Mouse (Mus musculus): ENCODE data around the gene Lrrc46.
A peak's percentile ranks its signal among the peaks of the same experiment; 100 is the strongest.

Gene Lrrc46

DNA sequence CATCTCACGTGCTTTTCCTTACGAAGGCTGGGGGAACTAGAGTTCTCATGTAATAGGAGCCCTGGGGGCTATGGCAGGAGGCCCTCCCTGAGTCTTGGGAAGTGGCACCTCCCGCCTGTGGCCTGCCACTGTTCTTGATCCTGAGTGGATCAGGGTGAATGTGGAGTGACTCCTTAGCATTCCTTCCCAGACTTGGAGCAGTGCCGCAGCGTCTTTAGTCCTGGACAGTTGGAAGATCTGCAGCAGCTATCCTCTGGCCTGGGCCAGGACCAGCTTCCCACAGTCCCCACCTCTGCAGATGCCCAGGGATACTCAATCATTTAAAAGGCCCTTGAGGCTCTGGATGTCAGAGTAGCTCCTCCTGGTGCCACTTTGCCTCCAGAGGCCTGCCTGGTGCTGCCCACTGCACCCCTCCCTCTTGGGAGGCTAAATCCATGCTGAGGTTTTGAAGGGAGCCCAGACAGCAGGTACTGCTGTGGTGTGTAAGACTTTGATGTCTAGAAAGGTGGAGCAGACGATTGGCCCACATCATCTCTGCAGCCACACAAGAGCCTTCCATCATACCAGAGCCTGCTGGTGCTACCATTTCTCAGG, 8.4 kb upstream of the Lrrc46 start:
- DNase-seq (ENCODE audit: low spot score in 2 of 2): no peak

DNA sequence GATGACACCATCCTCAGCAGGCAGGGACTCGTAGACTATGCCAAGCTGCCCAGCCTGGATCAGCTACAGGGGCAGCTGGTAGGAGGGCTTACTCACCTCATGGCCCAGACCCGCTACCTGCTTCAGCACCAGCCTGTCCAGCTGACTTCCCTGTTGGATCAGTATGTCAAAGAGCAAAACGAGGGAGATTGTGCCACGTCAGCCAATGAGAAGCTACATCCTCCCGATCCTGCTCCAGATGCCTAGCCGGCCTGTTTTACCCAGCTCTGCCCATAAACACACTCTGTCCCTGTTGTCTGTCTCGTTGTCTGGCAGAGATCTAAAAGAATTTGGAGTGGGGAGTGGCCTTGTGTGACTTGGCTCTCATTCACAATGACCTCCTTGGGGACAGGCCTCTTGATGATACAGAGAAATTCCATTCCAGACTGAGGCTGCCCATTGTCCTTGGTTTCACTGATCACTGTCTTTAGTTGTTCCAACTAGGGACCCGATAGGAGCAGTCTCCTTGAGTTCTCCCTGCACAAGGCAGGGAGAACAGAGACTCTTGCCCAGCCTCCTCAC, 7.0 kb upstream of the Lrrc46 start:
- no peak for DNase-seq (ENCODE audit: low spot score in 2 of 2)

DNA sequence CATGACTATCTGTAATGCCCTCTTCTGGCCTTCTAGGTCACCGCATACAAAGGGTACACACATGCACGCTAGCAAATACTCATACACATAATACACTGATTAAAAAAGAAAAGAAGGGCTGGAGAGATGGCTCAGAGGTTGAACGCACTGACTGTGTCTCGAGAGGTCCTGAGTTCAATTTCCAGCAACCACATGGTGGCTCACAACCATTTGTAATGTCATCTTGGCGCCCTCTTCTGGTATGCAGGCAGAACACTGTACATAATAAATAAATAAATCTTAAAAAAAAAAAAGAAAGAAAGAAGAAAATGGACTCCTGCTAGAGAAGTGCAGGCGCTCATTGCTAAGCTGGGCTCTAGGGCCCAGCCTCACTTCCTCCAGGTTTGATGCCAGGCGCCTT, 4.7 kb upstream of the Lrrc46 start:
- no peak for DNase-seq (ENCODE audit: low spot score in 2 of 2)

DNA sequence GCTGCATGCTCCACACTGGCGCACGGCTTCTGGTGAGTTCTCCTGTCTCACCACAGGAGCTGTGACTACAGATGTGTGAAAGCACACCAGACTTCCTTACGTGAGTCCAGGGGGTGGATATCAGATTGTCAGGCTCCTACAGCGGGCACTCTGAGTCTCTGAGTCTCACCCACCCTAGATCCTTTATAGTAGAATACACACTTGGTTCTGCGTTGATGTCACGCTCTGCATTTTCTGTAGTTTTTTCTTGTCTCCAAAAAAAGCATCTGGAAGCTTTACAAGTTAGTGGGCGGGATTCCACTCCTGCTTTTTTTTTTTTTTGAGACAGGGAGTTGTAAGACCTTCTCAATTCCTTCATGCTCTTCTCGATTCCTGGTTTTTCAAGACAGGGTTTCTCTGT, 3.7 kb upstream of the Lrrc46 start:
- DNase-seq (ENCODE audit: low spot score in 2 of 2): no peak

DNA sequence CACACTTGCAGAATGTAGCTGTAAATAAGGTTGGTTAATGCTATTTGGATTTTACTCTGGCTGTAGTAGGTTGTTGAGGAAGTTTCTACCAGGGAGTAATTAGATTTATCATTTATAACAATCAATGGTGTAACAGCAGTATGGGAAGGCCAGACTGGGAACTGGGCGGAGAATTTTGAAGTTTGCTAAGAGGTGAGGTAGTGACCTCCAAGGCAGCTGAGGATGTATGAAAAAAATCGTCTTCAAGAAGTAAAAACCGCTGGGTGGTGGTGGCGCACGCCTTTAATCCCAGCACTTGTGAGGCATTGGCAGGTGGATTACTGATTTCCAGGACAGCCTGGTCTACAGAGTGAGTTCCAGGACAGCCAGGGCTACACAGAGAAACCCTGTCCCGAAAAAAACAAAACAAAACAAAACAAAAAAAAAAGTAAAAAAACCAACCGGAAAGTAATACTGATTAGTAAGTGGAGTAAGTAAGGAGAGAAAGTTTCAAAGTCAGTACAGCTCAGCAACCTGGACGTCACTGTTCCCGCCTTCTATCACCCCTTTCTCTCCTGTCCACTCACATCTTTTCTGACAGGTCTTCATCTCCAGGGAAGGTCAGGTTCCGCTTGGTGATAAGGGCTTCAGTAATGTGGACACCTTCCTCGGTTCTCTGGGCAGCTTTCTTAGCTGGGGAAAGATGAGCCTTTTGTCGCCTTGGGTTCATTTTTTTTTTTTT, 746 bp downstream of the Lrrc46 start:
- DNase-seq (ENCODE audit: low spot score in 2 of 2): no peak

DNA sequence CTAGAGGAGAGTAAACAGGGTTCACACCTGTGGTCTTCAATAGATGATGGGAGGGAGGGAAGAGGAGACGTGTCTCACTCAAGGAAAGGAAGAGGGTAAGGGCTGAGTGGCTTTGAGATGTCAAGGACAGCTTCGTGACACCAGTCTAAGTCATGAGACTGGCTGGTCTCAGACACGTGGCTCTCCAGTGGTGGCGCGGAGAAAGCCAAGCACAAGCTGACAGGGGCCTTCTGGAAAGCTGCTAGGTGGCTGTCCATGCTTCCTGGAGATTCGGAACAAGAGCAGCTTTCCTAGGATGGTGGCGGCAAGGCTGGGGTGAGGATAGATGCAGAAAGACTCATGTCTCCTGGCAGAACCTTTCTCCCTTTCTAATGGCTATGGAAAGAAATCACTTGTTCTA, 2.3 kb downstream of the Lrrc46 start:
- no peak for DNase-seq (ENCODE audit: low spot score in 2 of 2)

DNA sequence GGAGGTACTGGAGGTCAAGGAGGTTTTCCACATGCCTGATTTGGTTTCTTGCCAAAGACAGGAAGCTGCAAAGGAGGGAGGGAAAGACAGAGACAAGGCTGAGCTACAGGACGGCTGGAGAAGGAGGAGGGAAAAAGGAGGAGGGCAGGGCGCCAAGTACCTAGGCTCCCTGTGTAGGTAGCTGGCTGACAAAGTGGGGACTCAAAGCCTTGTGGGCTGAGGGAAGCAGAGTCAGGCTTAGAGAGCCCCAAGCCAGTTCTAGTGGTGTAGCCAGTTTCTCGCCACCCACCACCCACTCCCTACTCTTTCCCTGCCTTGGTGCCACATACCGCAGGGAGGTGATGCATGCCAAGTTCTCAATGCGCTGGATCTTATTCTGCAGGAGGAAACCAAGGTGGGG, 5.1 kb downstream of the Lrrc46 start:
- DNase-seq (ENCODE audit: low spot score in 2 of 2): no peak

DNA sequence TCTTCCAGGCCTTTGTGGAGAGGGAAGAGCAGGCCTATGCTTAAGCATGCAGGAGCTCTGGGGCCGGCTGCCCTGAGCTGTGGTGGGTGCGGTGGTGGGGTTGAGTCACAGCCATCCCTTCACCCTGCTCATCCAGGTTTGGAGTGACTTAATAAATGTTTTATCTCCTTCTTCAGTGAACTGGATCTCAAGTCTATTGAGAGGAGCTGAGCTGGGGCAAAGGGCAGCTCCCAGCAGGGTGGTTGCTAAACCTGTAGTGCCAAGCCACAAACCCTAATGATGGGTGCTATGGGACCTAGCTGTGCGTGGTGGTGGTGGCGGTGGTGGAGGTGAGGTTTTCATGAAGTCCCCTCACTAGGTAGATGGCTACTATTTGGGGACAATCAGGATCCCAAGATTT, 7.4 kb downstream of the Lrrc46 start:
- DNase-seq (ENCODE audit: low spot score in 2 of 2): no peak

DNA sequence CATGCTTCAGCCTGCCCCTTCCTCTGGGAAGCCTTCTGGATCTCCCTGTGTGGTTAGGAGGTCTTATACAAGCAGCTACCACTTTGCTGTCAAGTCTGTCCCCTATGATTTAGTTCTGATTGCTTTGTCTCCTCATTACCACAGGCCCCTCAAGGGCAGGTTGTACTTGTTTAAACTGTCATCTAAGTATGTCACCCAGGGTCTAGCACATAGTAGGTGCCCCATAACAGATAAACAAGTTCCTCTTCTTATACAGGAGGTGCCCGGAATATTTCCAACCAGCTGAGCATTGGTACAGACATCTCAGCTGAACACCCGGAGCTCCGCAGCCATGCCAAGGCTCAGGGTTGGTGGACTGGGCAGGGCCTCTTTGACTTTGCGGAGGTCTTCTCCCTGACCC, 8.7 kb downstream of the Lrrc46 start:
- DNase-seq (ENCODE audit: low spot score in 2 of 2): no peak

DNA sequence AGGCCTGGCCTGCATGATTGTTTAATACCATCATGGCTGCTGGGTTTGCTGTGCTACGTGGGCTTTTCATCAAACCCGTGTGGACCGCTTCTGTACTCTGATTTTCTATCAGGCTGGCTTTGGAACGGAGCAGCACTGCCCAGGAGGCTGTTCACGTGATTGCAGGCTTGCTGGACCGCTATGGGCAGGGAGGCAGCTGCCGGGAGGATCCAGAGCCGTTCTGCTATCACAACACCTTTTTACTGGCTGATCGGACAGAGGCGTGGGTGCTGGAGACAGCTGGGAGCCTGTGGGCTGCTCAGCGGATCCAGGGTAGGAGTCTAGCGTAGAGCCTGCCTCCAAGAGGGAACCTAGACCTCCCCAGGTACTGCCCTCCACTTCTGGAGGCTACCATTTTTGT, 9.2 kb downstream of the Lrrc46 start:
- DNase-seq (ENCODE audit: low spot score in 2 of 2): no peak

DNA sequence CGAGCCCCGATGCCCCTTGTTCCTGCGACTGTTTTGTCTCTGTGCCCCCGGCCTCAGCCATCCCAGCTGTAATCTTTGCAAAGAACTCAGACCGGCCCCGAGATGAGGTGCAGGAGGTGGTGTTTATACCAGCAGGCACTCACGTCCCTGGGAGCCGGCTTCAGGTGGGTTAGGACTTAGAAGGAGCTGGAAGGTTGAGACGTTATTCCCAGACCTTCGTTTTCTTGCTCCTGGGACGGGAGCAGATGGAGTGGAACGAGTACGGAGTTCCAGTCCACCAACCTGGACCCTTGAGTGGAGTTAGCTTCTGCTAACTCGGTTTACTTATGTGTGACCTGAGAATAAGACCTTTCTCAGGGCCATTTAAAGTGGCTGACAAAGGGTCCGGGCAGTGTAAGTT, 10.8 kb downstream of the Lrrc46 start:
- DNase-seq (ENCODE audit: low spot score in 2 of 2): no peak

DNA sequence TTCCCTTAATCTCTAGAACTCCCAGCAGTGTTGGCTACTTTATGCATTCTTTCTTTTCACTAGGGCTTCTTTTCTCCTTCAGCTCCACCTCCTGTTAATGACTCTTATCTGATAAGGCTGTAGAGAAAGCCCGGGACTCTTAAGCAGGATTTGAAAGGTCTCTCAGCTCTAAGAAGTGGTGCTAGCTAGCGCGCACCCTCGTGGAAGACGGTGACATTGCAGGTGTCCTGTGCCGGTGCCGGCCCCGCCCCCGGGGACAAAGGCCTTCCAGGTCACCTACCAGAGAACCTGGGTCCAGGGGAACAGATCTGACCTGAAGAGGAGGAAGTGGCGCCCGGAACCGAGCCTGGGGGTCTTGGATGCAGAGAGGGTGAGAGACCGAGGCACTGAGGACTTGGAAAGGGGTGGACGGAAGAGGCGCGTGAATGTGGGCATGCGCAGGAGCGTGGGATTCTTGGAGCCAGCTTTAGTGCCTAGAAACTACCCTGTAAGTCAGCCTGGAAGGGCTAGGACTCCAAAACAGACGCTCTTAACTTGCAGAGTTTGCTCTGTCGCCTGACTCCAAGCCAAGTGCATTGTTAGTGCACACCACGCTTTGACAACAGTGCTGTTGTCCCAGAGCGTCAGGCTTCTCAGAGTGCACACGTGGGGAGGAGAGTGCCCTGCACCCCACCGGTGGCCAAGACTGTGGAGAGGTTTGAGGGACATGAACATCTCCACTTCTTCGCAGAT, 11.4 kb downstream of the Lrrc46 start, which contains the start of gene Scrn2:
Gene Scrn2 (plus strand): TSS at position 253 of the 732 bp plus-strand sequence.
- peak; percentile 75 to 85 for DNase-seq (ENCODE audit: low spot score in 2 of 2)

DNA sequence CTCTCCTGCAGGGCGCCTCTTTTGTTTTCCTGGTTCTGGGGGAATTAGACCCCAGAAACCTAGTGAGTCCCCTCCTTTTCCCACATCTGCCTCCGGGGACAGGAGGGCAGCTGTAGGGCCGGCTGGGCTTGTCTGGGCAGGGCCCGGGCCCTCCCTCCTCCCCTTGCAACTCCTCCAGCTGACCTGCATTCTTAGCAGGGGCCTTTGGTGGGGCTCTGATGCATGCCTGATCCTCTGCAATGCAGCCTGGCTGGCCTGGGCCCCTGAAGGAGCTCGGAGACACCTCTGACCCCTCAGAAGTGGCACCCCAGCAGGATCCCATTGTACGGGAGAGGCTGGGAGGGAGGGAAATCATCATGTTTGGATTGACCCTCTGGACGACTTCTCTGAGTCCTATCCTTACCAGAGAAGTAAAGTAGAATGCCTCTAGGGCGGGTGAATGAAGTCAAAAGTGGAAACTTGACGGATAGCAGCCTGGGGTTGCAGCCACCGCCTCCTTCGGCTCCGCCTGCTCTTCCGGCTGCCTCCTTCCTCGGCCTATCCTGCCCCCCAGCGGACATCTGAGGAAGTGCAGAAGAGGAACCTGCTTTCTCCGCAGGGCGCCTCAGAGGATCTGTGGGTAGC, 15.4 kb downstream of the Lrrc46 start:
- peak; percentile 78 to 81 for DNase-seq (ENCODE audit: low spot score in 2 of 2)

DNA sequence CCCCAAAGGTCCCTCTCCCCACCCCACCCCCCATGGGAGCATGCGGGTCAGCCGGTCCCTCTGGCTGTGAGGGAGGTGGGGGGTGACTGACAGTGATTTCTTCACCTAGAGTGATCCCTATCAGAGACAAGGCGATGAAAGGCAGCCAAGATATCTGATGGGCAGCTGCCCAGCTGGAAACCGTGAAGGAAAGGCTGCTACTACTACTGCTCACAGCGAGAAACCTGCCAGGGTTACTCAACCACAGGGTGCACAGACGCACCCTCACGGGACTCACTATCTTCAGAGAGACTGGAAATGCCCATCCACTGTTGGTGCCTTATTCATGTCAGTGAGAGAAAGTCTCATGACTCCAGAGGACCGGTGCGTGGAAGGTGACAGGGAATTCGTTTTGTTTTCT, 16.2 kb downstream of the Lrrc46 start:
- DNase-seq (ENCODE audit: low spot score in 2 of 2): no peak

DNA sequence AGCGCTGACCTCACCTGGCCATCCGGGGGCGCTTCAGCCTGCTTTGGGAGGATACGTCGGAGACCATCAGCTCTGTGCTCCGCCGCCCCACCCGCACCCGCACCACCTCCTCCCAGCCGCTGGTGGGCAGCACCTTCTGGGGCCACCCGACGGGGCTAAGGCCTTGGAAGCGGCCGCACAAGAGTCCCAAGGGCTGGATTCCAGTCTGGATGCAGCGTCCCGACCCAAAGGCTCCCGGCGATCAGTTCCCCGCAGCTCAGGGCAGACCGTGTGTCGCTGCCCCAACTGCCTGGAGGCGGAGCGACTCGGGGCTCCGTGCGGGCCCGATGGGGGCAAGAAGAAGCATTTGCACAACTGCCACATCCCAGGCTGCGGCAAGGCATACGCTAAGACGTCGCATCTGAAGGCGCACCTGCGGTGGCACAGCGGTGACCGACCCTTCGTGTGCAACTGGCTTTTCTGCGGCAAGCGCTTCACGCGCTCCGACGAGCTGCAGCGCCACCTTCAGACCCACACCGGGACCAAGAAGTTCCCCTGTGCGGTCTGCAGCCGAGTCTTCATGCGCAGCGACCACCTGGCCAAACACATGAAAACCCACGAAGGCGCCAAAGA, 19.2 kb downstream of the Lrrc46 start:
- DNase-seq (ENCODE audit: low spot score in 2 of 2): peak; percentile 60 to 63

DNA sequence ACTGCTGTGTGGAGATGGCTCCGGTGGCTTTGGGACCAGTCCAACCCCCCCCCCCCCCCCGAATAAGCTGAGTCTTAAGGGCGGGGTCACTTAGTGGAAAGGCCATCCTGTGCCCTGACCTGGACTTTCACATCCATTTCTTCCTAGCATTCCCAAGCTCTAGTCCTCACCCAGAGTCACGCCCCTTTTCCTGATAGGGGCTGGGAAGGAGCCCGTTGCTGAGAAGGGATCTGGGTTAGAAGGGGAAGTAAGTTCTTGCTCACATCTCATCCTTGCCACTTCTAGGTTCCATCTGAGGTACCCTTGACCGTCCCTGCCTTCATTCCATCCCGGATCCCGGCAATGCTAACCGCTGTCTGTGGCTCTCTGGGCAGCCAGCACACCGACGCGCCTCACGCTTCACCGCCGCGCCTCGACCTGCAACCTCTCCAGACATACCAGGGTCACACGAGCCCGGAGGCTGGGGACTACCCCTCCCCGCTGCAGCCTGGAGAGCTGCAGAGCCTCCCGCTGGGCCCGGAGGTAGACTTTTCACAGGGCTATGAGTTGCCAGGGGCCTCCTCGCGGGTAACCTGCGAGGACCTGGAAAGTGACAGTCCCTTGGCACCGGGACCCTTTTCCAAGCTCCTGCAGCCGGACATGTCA, 20.0 kb downstream of the Lrrc46 start:
- DNase-seq (ENCODE audit: low spot score in 2 of 2): no peak

DNA sequence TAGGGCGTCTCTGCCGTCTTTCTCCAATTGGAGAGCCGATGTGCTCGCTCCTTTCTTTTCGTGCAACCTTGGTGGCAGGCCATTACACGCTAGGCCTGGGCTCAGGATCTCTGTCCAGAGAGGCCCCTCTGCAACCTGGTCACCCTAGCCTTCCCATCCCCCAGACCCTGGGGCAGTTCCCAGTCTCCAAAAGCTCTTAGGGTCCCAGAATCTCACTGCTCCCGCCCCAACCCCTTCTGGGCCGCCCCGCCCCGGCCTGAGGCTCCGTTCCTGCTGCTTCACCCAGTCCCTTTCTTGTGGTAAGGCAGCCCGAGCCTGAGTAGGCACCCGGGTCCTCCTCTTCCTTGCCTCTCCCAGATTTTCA, 21.9 kb downstream of the Lrrc46 start:
- no peak for DNase-seq (ENCODE audit: low spot score in 2 of 2)

DNA sequence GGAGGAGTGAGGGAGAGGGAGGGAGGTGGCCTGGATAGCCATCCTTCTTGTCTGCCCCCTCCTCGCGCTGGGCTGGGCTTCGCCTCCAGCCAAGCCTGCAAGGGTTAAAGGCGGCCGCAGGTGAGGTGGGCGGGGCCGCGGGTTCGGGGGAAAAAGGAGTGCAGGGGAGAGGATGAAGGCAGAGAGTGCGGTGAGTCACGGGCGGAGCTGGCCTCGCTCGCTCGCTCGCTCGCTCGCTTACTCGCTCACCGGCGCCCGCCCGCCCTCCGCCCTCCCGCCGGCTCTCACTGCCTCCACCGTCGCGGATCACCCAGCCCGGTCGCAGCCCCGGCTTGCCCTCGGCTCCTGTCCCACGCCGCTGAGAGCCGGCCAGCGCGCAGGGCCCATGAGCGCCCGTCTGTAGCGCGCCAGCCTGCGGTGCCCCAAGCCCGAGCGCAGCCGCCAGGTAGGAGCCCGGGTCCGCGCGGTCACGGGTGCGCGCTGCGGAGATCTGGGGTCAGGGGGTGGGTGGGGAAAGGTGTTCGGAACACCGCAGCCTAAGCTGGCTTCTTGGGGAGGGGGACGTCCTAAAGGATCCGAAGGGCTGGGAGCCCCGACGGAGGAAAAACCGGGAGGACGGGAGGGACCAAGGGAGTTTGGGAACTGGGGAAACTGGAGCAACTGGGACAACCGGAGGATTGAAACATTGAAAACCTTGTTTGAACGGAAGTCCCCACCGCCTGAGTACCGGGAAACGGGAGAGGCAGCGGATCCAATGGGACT, 22.4 kb downstream of the Lrrc46 start:
- no peak for DNase-seq (ENCODE audit: low spot score in 2 of 2)

DNA sequence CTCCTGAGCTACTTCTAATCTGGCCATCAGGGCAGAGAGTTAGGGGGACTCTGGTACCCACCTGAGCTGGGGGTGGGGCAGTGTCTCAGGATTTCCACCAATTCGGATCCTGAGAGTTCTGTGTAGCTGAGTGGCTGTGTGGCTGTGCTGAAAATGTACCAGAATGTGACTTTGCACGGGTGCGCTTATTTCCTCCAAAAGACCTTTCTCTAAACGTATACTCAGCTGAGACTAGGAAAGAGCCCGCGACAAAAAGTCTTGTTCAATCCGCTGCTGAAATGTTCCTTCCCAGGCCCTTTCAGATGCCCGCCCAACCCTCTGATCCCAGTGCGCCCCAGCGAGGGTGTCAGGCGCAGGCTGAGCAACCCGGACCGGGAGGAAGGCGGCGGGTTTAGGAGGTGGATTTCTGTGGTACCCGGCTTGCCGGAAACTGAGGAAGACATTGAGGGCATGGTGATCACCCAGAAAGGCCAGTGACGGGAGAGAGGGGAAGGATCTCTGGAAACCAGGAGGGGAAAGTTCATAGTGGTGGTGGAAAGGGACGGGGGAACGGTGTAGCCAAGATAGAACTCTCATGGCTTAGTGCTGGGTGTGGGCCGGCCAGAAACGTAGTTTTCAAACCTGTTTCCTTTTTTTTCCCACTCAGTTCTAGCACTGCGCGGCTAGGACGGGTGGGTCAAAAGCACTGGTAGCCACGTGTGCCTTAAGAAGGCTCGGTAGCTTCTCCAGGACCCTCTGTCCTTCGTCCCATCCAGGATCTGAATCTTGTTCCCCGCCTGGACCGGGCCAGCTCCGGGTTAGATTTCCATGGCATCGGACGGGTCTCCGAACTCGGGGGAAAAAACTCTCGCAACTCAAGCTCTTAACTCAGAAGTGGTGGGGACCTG, 23.3 kb downstream of the Lrrc46 start:
- DNase-seq (ENCODE audit: low spot score in 2 of 2): no peak

Data from heart, adult 9 months (tissue).